Mouse (Mus musculus) midbrain, embryonic 14.5 days (tissue): Measurements from ENCODE around the gene Adam1b. TPM values are rescaled to one million over a fixed set of nuclear protein-coding genes. Genes with fewer than 3 reads are reported as not detected.

Experiments used
- ATAC-seq: fragments of 200-750 bp; cut with Nextera tagmentation; 2 replicates; pipeline ENCODE4 v1.8.0; 2017; ENCODE audit warnings: moderate number of reproducible peaks, moderate library complexity; ENCODE audit not compliant: low FRiP score, low TSS enrichment
- DNase-seq: peaks from one replicate; pipeline ENCODE4 v3.0.0-alpha.2; 2015
- H3K27ac ChIP-seq: fragments of 300-500 bp; sonication (generic); replicated peaks from 2 replicates; pipeline ENCODE4 v1.5.1; 2014; ENCODE audit warnings: mild to moderate bottlenecking, low read depth, low read length, moderate library complexity
- H3K27me3 ChIP-seq: fragments of 300-500 bp; sonication (generic); 2 replicates; pipeline ENCODE4 v1.6.1; 2014; ENCODE audit warnings: low read length, control low read depth, mixed read lengths; ENCODE audit not compliant: control insufficient read depth, insufficient read depth
- H3K36me3 ChIP-seq: fragments of 300-500 bp; sonication (generic); 2 replicates; pipeline ENCODE4 v1.6.1; 2014; ENCODE audit warnings: low read length, control low read depth; ENCODE audit not compliant: control insufficient read depth, insufficient read depth
- H3K4me1 ChIP-seq: fragments of 300-500 bp; sonication (generic); 2 replicates; pipeline ENCODE4 v1.6.1; 2014; ENCODE audit warnings: mild to moderate bottlenecking, antibody characterized with exemption, low read length, control low read depth; ENCODE audit not compliant: control insufficient read depth, insufficient read depth
- H3K4me2 ChIP-seq: fragments of 300-500 bp; sonication (generic); 2 replicates; pipeline ENCODE4 v1.6.1; 2014; ENCODE audit warnings: mild to moderate bottlenecking, low read length, moderate library complexity
- H3K4me3 ChIP-seq: fragments of 300-500 bp; sonication (generic); replicated peaks from 2 replicates; pipeline ENCODE4 v1.5.1; 2014; ENCODE audit warnings: low read depth, low read length
- H3K9ac ChIP-seq: fragments of 300-500 bp; sonication (generic); replicated peaks from 2 replicates; pipeline ENCODE4 v1.6.1; 2014; ENCODE audit warnings: mild to moderate bottlenecking, low read length, moderate library complexity
- H3K9me3 ChIP-seq: fragments of 300-500 bp; sonication (generic); 2 replicates; pipeline ENCODE4 v1.6.1; 2016; ENCODE audit warnings: low read length, control low read depth, mixed read lengths; ENCODE audit not compliant: control insufficient read depth
- WGBS: fragments of 180-500 bp; shearing (Covaris S2); extraction: QIAGEN DNeasy Blood & Tissue Kit; methylation state at CpG from one replicate; pipeline ENCODE4 v1.1.7; 2014; 5-methylcytosine and 5-hydroxymethylcytosine counted together
- polyA plus RNA-seq: library from polyadenylated mRNA; unstranded; fragments of >200 nt; fragmentation: Nextera tagmentation; extraction: Ambion mirVana; gene quantifications from 2 replicates; pipeline ENCODE4 v1.2.1, GENCODE M21; 2014

Gene Adam1b
- polyA plus RNA-seq, 1 experiment from 2014 or later, result 0.08 TPM

DNA sequence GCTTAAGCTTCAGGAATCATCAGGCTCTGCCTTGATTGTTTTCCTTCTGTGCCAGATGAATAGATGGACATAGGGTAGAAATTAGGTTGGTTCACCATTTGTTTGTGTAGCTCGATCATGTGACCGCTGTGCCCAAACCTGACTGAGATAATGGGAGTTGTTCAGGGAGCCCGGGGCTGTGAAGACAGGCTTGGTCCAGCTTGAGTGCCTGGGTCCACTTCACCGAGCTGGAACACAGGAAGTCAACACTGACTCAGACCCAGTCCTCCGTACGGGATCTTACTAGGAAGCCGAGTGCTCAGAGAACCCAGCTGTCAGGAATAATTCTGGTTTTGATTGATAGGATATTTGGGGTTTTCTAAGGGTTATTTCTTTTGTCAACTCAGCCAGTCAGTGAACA lies 28.6 kb downstream of the Adam1b start:
- ATAC-seq (no peak), DNase-seq (no peak)
- H3K4me2 ChIP-seq, result no peak overlapping the region
- no peaks in the 10 kb centered on the region for H3K9me3 ChIP-seq
- no peaks in the 10 kb centered on the region for H3K4me1 ChIP-seq
- H3K36me3 ChIP-seq, result no peaks in the 10 kb centered on the region
- H3K9ac ChIP-seq, result no peak overlapping the region
- WGBS, result 70% methylated on average over 7 of the region's 7 CpGs
- no peak overlapping the region for H3K27ac ChIP-seq
- no peaks in the 10 kb centered on the region for H3K27me3 ChIP-seq
- H3K4me3 ChIP-seq, result no peak overlapping the region

DNA sequence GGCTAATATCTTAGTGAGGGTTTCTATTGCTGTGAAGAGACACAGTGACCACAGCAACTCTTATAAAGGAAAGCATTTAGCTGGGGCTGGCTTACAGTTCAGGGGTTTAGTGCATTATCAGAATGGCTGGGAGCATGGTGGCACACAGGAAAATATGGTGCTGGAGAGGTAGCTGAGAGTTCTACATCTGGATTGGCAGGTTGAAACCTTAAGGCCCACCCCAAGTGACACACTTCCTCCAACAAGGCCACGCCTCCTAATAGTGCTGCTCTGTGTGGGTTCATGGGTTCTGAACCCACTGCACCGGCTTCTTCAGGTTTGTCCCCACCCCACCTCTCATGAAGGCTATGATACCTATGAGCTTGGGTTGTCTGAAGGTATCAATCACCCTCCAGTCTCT lies 30.8 kb downstream of the Adam1b start:
- no peaks in the 10 kb centered on the region for H3K27me3 ChIP-seq
- H3K4me2 ChIP-seq, result no peak overlapping the region
- H3K4me1 ChIP-seq, result no peaks in the 10 kb centered on the region
- ATAC-seq, result no peak
- H3K36me3 ChIP-seq, result no peaks in the 10 kb centered on the region
- WGBS, result 93% methylated on average over 2 of the region's 2 CpGs
- no peaks in the 10 kb centered on the region for H3K9me3 ChIP-seq
- H3K4me3 ChIP-seq, result no peak overlapping the region
- DNase-seq, result no peak
- no peak overlapping the region for H3K27ac ChIP-seq
- H3K9ac ChIP-seq, result no peak overlapping the region

DNA sequence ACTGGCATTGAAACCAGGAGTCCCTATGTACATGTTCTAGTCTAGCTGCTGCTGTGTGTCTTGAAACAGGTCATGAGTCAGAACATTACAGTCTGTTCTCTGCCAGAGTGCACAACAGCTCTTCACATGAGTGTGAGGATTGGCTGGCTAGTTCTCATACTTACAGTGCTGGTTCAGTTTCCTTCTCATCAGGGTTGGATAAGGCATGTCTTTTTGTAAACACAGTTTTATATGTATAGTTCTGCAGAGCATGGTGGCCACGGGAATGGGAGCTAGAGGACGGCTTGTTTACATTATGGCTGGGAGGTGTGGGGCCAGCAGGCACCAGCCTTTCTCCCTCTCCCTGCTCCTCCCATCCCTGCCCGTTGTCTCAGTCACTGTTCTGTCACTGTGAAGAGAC lies 33.7 kb downstream of the Adam1b start:
- ATAC-seq (no peak), DNase-seq (no peak)
- 58% methylated on average over 3 of the region's 3 CpGs for WGBS
- no peak overlapping the region for H3K4me2 ChIP-seq
- no peaks in the 10 kb centered on the region for H3K36me3 ChIP-seq
- no peaks in the 10 kb centered on the region for H3K9me3 ChIP-seq
- no peaks in the 10 kb centered on the region for H3K4me1 ChIP-seq
- no peak overlapping the region for H3K4me3 ChIP-seq
- H3K9ac ChIP-seq, result no peak overlapping the region
- H3K27me3 ChIP-seq, result no peaks in the 10 kb centered on the region
- no peak overlapping the region for H3K27ac ChIP-seq

DNA sequence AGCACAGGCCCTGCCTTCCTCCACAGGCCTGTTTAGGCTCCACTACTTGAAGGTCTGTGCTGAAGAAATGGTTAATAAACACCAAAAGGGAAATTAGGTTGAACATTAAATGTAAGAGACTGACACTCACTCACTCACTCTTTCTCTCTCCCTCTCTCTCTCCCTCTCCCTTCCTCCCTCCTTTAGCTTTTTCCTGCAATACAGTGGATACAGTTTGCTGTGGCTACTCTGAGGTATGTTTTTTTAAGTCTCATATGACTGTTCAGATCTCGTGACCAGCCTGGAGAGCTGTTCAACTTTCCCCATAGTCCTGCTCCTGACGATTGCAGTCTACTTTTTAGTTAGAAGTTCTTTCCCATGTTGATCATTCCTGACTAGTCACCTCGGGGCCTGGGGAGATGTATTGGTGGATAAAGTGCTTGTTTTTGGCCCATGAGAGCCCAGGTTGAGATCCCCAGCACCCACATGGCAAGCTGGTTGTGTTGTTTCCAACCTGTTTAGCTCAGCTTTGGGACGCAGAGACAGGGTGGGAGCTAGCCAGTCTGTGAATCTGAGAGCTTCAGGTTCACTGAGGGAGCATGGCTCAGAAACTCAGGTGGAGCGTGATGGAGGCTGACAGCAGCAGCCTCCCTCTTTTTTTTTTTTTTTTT lies 39.5 kb downstream of the Adam1b start:
- Histone ChIP-seq H3K4me3 (no peak overlapping the region), H3K4me2 (no peak overlapping the region), H3K9ac (no peak overlapping the region), H3K27me3 (no peaks in the 10 kb centered on the region), H3K9me3 (no peaks in the 10 kb centered on the region), H3K4me1 (no peaks in the 10 kb centered on the region), H3K36me3 (no peaks in the 10 kb centered on the region), H3K27ac (no peak overlapping the region)
- 72% methylated on average over 5 of the region's 5 CpGs for WGBS
- DNase-seq (no peak), ATAC-seq (no peak)

DNA sequence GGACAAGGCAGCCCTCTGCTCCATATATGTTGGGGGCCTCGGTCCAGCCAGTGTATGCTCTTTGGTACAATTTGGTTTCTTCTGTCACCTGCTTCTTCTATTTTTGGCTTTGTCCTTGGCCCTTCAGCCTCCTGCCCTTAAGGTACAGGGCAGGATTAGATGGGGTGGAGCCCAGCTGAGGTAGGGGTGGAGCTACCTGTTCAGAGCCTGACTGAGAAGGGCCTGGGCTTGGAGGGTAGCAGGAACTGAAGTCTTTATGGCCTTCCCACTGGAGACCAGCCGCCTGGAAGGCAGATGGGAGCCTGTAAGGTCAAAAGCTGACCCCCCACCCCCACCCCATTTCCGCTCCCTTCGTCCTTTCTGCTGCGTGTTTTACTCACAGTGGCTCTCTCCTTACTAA lies 40.3 kb downstream of the Adam1b start:
- ATAC-seq, result no peak
- H3K36me3 ChIP-seq, result no peaks in the 10 kb centered on the region
- WGBS, result 65% methylated on average over 5 of the region's 5 CpGs
- no peak overlapping the region for H3K9ac ChIP-seq
- no peaks in the 10 kb centered on the region for H3K9me3 ChIP-seq
- DNase-seq, result no peak
- H3K27ac ChIP-seq, result no peak overlapping the region
- H3K27me3 ChIP-seq, result no peaks in the 10 kb centered on the region
- no peak overlapping the region for H3K4me2 ChIP-seq
- no peaks in the 10 kb centered on the region for H3K4me1 ChIP-seq
- no peak overlapping the region for H3K4me3 ChIP-seq

DNA sequence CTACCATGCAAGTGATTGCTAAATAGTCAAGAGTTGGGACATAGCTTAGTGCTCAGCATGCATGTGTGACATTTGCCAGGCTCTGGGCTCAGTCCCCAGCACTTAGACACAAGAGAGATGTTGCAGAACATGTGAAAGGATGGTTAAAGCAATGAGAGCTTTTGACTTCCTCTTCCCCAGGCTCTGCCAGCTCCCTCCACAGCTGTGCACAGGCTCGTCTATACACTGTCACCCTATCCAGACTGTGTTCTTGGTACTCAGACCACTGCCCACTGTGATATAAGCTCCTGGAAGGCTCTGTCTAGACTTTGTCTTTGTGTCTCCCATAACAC lies 41.1 kb downstream of the Adam1b start:
- H3K4me1 ChIP-seq, result no peaks in the 10 kb centered on the region
- H3K27me3 ChIP-seq, result no peaks in the 10 kb centered on the region
- no peak overlapping the region for H3K4me2 ChIP-seq
- no peaks in the 10 kb centered on the region for H3K36me3 ChIP-seq
- H3K27ac ChIP-seq, result no peak overlapping the region
- ATAC-seq, result no peak
- no peaks in the 10 kb centered on the region for H3K9me3 ChIP-seq
- H3K9ac ChIP-seq, result no peak overlapping the region
- 35% methylated on average over 1 of the region's 1 CpGs for WGBS
- DNase-seq, result no peak
- no peak overlapping the region for H3K4me3 ChIP-seq

DNA sequence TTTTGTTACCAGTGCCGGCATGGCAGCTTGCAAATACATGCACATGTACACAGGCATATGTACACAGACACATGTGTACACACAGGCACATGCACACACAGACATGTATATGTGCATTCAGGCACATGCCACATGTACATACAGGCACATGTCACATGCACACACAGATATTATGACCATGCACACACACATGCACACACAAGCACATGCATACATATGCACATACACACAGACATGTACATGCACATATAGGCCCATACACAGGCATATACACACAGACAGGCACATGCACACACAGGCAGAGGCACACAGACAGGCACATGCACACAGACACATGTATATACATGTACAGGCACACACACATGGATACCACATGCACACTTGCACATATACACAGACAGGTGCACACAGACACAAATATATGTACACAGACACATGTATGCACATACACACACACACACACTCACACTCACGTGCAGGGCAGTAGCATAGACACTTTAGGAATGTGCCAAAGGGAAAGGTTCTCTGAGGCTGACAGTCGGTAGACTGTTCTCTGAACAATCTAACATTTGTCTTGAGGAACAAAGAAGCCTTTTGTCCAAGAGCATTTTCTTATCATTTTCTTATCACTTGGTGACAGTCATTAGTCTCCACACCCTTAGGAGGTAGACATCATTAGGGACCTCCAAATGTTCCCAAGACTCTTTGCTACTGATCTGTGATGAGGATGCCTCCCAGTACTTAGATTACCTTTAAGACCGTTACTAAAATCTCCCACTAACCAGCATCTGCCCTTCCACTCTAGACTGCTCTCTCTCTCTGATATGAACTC lies 41.7 kb downstream of the Adam1b start:
- no peak overlapping the region for H3K27ac ChIP-seq
- ATAC-seq, result no peak

DNA sequence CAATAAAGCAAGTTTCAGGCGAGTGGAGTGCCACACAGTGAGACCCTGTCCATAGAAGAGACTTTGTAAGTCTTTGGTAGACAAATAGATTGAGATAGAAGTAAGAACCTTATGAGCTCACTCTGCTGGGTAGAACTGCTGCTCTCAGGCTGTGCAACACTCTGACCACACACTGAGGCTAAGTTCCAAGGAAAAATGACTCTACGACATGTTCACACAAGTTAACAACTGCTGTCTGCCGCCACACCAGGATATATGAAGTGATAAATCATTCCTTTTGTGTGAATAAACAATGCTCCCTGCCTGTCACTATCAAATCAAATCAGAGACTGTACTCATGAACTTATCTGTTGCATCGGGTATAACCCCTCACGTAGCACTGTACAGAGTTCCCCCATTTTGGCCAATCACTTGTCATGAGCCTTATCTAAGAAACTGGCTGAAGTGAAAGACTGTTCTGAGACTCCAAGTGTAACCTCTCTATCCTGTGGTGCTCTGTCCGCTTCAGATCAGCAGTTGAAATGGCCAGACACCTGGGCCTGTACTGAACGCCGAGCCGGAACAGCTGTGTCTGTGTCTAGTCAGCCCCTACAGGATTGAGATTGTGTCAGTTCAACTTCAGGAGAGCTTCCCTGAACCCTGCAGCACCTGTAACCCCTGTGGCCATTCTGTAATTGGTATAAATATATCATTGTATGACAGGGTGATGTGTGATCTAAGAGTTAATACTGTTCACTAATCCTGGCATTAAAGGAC lies 47.5 kb downstream of the Adam1b start:
- H3K9ac ChIP-seq, result no peak overlapping the region
- H3K4me2 ChIP-seq, result no peak overlapping the region
- no peaks in the 10 kb centered on the region for H3K27me3 ChIP-seq
- H3K9me3 ChIP-seq, result no peaks in the 10 kb centered on the region
- no peaks in the 10 kb centered on the region for H3K36me3 ChIP-seq
- ATAC-seq (no peak), DNase-seq (no peak)
- H3K4me3 ChIP-seq, result no peak overlapping the region
- WGBS, result 83% methylated on average over 9 of the region's 9 CpGs
- H3K27ac ChIP-seq, result no peak overlapping the region
- peaks cover 5% of the 10 kb centered on the region for H3K4me1 ChIP-seq

More for the DNA sequence above, 41.7 kb downstream of the Adam1b start:
- no peaks in the 10 kb centered on the region for H3K27me3 ChIP-seq
- H3K9me3 ChIP-seq, result no peaks in the 10 kb centered on the region
- 66% methylated on average over 4 of the region's 4 CpGs for WGBS
- DNase-seq, result no peak
- H3K4me2 ChIP-seq, result no peak overlapping the region
- H3K9ac ChIP-seq, result no peak overlapping the region
- no peak overlapping the region for H3K4me3 ChIP-seq
- H3K36me3 ChIP-seq, result no peaks in the 10 kb centered on the region
- H3K4me1 ChIP-seq, result no peaks in the 10 kb centered on the region

DNA sequence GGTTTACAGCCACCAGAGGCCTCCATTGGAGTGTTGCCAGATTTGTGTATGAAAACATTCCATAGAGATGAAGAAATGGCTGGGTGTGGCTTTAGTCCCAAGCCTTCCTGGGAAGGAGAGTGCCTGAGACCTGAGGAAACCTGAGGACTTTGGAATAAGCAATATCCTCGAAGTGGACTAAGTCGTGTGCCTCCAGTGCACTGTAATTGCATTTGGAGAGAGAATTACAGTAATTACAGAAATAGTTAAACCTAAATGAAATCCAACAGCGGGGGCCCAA lies 48.8 kb downstream of the Adam1b start:
- no peak overlapping the region for H3K27ac ChIP-seq
- 94% methylated on average over 3 of the region's 3 CpGs for WGBS
- H3K4me3 ChIP-seq, result no peak overlapping the region
- peaks cover 5% of the 10 kb centered on the region; the same call in 1 of the 2 replicates for H3K36me3 ChIP-seq
- H3K4me2 ChIP-seq, result no peak overlapping the region
- no peak for DNase-seq
- H3K27me3 ChIP-seq, result no peaks in the 10 kb centered on the region
- H3K9me3 ChIP-seq, result no peaks in the 10 kb centered on the region
- ATAC-seq, result no peak
- H3K4me1 ChIP-seq, result peaks cover 5% of the 10 kb centered on the region
- no peak overlapping the region for H3K9ac ChIP-seq
